Mouse (Mus musculus): ENCODE data around the gene Nek11. TPM values are rescaled to one million over a fixed set of nuclear protein-coding genes. Genes with fewer than 3 reads are reported as not detected.

Gene Nek11
- polyA plus RNA-seq, 1 experiment from 2014 or later, result 0.50 TPM

Other genes with a start within 250 kb of the Nek11 start
- gene Aste1, start 132 bp downstream of the Nek11 start, polyA plus RNA-seq (2016; fragmentation: Nextera tagmentation; extraction: Ambion mirVana), result 15.0 and 17.5 TPM in 2 replicates
- gene Atp2c1, start 131.8 kb upstream of the Nek11 start, polyA plus RNA-seq (2016; fragmentation: Nextera tagmentation; extraction: Ambion mirVana), result 50.3 and 52.6 TPM in 2 replicates
- 22.7 and 24.2 TPM in 2 replicates for gene Pik3r4, start 247.5 kb upstream of the Nek11 start, polyA plus RNA-seq (2016; fragmentation: Nextera tagmentation; extraction: Ambion mirVana)

All from forebrain, embryonic 10.5 days (tissue).